Mouse (Mus musculus): ENCODE data around the gene Erbb2. TPM values are rescaled to one million over a fixed set of nuclear protein-coding genes. Genes with fewer than 3 reads are reported as not detected.
A peak's percentile ranks its signal among the peaks of the same experiment; 100 is the strongest.
"Not testable (repeated sequence)": the region's sequence is repeated elsewhere in the genome, so short reads cannot be mapped to it uniquely, and the experiment has no call there.

Gene Erbb2
- total RNA-seq (2021): 10 to 100 TPM in 1 of 2 experiments, 1 to 10 TPM in 1; 7.2 to 10.6 TPM

DNA sequence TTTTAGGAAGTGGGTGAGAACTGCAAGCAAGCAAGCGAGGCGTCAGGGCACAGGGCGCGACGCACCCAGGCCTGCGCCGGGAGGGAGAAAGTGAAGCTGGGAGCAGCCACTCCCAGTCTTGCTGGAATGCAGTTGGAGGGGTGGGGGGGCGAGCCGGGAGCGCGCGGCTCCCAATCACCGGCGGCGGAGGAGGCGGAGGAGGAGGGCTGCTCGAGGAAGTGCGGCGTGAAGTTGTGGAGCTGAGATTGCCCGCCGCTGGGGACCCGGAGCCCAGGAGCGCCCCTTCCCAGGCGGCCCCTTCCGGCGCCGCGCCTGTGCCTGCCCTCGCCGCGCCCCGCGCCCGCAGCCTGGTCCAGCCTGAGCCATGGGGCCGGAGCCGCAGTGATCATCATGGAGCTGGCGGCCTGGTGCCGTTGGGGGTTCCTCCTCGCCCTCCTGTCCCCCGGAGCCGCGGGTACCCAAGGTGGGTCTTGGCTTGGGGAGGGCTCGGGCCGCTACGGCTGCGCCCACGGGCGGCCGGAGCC, at the start of gene Erbb2:
Erbb2 (plus strand) TSS at position 198 of the 524 bp plus-strand sequence.
- DNase-seq: peak; percentile 67 to 78
- intact Hi-C loops (cut with DNase I): loop anchor here (2.0 kb wide), 1 partner anchor 26 kb away; the partner anchor contains the start of gene Mien1

DNA sequence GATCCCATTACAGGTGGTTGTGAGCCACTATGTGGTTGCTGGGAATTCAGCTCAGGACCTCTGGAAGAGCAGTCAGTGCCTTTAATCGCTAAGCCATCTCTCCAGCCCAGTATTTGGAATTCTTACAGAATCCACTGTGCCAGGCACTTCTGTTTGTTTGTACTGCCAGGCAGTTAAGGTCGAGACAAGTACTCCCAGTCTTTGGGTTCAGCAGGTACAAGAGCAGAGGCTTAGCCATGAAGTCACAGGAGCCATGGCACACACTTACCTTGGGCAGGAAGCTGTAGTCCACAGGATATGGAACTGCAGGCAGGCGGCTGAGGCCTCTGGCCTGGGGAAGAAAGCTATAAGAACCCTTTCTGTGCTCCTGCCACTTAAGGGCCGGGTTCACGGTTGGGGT, 48.5 kb upstream of the Erbb2 start:
- no peak for DNase-seq
- intact Hi-C loops (cut with DNase I): no loop called here

DNA sequence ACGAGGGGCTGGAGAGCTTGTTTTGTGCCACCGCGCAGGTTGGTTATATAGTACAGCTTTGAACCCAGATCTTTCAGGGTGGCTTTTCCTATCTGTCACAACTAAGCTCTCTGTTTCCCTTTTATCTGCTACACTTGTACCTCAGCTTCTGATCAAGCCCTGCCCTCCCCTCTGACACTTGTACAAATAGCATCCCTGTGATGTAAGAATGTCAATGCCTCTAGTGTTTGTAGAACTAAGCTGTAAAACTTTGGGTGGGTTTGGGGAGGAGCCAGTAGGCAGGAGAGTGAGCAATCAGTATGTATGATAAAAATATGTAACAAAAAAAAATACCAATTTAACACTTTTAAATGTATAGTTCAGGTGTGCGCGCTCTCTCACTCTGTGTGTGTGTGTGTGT, 47.9 kb upstream of the Erbb2 start:
- DNase-seq: no peak
- intact Hi-C loops (cut with DNase I): no loop called here

DNA sequence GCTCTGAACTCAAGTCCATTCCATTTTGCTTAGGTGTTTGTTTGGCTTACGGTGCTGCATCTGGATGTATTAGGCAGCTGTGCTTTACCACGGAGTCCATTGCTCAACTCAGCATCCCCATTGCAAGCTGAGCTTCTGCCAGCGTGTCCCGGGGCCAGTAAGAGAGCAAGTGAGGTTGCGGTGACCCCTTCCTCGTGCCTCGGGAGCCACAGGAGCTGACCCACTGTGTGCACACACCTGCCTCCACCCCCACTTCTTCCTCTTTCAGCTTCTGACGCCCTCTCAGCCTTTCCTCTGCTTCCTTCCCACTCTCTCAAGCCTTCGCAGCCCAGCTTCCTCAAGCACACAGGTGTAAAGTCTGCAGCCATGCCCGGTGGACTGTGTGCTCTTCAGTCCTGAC, 46.0 kb upstream of the Erbb2 start:
- DNase-seq: no peak
- intact Hi-C loops (cut with DNase I): no loop called here

DNA sequence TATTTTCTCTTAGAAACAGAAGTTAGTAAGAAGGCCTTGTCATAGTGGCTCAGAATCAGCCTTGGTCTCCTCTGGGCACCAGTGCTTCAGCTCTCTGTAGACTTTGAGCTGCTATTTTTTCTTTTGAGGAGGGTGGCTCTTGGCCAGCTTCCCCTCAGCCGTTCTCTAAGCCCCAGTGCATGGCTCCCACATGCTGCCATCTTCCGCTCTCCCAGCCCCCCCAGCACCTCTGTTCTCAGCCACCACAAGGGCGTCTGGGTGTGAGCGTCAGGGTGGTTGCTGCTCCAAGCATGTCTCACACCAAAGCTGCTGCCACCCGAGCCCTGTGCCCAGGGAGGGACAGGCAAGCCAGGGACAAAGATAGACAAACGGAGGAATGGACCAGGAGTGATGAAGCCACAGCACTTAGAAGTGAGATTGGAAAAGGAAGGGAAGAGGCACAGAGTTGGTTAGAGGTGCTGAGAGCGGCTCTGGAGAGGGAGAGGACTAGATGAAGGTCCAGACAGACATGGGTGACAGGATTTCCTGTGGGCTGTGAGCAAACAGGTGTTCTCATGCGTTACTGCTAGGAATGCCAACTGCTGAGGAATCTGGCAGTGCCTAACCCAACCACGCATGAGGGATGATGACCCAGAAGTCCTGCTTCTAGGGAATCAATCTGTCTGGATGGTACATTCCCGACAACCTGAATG, 45.0 kb upstream of the Erbb2 start:
- intact Hi-C loops (cut with DNase I): no loop called here
- DNase-seq: no peak

GRCm38 (mm10) chr11:98367863-98368186, 44.4 kb upstream of the Erbb2 start:
- no peak for DNase-seq
- intact Hi-C loops (cut with DNase I): no loop called here

DNA sequence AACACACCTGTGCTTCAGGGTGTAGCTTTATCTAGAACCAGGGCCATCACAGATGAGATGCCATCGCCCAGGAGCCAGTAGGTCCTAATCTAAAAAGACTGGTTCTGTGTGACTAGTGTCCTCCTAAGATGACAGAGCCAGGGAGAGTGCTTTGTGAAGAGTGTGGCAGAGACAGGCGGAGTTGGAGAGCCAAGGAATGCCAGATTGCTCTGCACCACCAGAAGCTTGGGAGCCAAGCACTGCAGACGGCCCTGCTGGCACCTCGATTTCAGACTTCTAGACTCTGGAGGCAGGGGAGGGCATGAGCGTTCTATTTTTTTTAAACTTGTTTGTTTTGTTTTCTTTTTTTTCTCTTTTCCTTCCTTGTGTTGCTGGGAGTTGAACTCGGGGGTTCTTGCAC, 42.9 kb upstream of the Erbb2 start:
- DNase-seq: no peak
- intact Hi-C loops (cut with DNase I): no loop called here

DNA sequence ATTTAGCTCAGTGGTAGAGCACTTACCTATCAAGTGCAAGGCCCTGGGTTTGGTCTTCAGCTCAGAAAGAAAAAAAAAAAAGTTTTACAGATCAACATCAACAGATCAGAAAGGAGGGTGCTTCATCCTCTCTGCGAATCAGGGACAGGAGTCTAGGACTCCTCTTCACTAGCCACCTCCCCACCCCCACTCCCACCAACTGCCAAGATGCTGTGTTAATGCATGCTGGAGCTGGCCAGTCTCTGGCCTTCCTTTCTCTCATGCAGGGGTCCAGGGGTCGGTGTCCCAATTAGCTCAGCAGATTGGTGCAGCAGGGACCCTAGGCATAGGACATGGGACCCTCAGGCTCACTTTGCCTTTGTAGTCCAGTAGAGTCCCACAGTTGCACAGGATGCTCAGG, 41.7 kb upstream of the Erbb2 start:
- intact Hi-C loops (cut with DNase I): no loop called here
- DNase-seq: no peak

DNA sequence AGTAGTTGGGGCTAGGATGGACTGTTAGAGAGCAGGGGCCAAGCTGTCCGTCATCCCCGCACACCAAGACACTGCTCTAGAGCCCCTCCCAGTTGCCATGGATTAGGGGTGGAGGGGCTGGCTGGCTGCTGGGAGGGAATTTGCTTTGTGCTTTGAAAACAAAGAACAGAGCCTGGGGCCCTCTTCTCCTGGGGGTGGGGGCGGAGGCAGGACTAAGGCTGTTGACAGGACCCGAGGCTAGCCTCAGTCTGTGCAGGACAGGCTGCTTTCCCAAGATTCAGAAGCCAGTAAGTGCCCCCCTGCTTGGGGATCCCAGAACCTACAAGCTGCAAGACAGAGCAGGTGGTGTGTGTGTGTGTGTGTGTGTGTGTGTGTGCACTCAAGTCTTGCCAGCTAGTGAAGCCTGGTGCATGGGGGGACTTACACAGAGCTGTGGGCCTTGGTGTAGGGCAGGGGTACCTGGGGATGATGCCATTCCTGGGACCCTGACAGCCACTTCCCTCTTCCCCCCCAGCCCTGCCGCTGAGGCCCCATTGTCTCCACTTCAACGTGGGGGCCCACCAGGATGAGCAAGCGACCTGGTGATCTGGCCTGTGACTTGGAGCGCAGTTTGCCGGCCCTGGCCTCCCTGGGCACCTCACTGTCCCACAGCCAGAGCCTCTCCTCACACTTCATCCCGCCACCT, 40.6 kb upstream of the Erbb2 start:
- no peak for DNase-seq
- intact Hi-C loops (cut with DNase I): loop anchor here (1.0 kb wide), 1 partner anchor 29 kb away; no protein-coding TSS in a partner anchor

- DNase-seq: peak in 1 of 2 experiments; percentile 64
- intact Hi-C loops (cut with DNase I): loop anchor here (1.0 kb wide), 1 partner anchor 30 kb away; no protein-coding TSS in a partner anchor
These were observed 39.9 kb upstream of the Erbb2 start for GRCm38 (mm10) chr11:98372406-98372805.

DNA sequence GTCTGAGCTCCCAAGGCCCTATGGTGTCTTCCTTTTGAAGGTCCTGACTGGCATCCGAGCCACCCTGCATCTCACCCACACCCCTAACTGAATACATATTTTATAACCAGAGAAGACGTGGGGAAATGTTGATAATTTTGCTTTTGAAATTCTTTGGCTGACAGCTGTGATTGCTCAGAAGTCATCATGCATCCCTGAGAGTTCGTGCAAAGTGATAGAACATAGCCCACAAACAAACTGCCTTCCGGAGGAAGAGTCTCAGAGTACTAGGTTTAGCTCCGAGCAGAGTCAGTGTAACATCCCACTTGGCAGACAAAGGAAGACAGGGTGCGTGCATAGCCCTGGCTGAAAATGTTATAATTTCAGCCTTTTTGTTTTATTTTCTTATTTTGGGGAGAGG, 39.0 kb upstream of the Erbb2 start:
- intact Hi-C loops (cut with DNase I): no loop called here
- no peak for DNase-seq

DNA sequence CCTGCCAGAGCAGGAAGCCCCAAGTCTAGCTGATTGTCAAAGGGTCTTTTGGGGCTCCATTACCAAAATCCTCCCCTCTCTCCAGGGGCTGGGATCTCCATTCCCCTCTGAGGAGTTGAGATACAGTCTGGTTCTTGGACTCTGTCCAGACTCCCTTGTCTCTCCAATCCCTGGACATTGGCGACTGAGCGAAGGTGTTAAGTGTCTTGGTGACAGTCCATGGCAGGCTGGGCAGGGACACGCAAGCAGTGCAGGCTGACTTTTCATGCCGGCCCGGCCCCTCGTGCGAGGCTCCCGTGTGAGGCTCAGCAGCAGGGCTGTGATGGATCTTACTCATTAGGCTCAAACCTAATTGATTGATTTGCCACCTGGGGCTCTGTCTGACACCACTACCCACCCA, 38.0 kb upstream of the Erbb2 start:
- intact Hi-C loops (cut with DNase I): no loop called here
- DNase-seq: peak in 1 of 2 experiments; percentile 43

GRCm38 (mm10) chr11:98376756-98377155, 35.5 kb upstream of the Erbb2 start:
- DNase-seq: no peak
- intact Hi-C loops (cut with DNase I): no loop called here

GRCm38 (mm10) chr11:98377787-98378186, 34.5 kb upstream of the Erbb2 start:
- DNase-seq: peak in 1 of 2 experiments; percentile 56
- intact Hi-C loops (cut with DNase I): no loop called here

GRCm38 (mm10) chr11:98379379-98379778, 32.9 kb upstream of the Erbb2 start:
- intact Hi-C loops (cut with DNase I): no loop called here
- peak in 1 of 2 experiments; percentile 47 for DNase-seq

DNA sequence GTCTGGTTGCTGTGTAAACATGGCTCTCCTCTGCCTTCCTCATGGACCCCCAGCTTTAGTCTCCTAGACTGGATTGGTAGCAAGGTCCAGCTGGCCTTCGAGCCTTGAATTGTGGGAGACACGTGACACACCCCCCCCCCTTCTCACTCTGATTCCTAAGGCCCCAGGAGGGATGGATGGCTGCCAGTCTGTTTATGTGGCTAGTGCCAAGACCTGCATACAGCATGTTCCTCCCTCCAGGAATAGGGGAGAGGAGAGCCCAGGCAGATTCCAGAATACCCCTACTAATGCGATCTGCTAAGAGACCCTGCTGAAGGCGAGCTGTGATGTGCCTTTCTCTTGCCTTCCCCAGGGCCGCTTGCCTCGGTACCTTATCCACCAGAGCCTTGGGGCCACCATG, 32.2 kb upstream of the Erbb2 start:
- no peak for DNase-seq

GRCm38 (mm10) chr11:98381651-98382050, 30.6 kb upstream of the Erbb2 start:
- intact Hi-C loops (cut with DNase I): no loop called here
- DNase-seq: no peak

More for the DNA sequence above, 32.2 kb upstream of the Erbb2 start:
- intact Hi-C loops (cut with DNase I): no loop called here

DNA sequence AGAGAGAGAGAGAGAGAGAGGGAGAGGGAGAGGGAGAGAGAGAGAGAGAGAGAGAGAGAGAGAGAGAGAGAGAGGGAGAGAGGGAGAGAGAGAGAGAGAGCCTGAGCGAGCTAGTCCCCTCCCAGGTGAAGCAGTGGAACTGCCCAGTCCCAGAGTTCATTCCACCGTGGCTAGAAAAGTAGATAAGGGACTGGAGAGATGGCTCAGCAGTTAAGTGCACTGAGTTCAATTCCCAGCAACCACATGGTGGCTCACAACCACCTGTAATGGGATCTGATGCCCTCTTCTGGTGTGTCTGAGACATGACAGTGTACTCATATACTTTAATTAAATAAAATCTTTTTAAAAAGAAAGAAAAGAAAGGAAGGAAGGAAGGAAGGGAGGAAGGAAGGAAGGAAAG, 29.9 kb upstream of the Erbb2 start:
- intact Hi-C loops (cut with DNase I): not testable (repeated sequence)

DNA sequence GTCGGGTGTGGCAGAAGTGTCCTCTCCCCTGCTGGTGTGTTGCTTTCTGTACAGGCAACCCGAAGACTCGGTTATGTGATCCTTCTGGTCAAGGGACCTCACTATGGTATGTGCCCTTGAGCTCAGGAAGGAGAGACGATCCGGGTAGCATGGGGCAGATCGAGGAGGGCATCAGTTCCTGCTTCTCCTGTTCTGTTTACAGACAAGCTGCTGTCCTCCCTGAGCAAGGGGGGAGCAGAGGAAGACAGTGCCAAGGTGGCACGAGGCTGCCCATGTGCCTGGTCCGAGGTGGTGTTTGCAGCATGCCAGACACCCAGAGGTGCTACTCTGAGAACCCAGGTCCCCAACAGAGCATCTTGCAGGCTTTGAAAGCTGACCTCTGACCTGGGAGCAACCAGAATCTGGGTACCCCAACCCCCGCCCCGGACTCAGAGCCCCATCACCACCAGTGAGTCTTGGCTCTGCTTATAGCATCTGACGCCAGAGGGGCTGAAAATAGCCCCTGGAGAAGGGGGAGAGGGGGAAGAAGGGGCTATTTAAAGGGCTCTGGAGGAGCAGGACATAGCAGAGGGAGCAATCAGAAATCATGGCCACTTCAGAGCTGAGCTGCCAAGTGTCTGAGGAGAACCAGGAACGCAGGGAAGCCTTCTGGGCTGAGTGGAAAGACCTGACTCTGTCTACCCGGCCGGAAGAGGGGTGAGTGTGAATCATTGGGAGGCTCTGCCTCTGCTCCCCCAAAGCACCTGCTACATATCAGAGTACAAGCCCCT, 28.8 kb upstream of the Erbb2 start, which contains the start of gene Tcap:
Tcap (plus strand) TSS at position 551 of the 770 bp plus-strand sequence.
- intact Hi-C loops (cut with DNase I): no loop called here
- peak in 1 of 2 experiments; percentile 65 for DNase-seq

More for the DNA sequence above, 29.9 kb upstream of the Erbb2 start:
- DNase-seq: not testable (repeated sequence)

- DNase-seq: no peak
- intact Hi-C loops (cut with DNase I): no loop called here
These were observed 28.1 kb upstream of the Erbb2 start for GRCm38 (mm10) chr11:98384216-98384615.

All from heart, postnatal 36 days (tissue).